Mouse (Mus musculus): ENCODE measurements around the gene Slc4a11.

Gene Slc4a11

DNA sequence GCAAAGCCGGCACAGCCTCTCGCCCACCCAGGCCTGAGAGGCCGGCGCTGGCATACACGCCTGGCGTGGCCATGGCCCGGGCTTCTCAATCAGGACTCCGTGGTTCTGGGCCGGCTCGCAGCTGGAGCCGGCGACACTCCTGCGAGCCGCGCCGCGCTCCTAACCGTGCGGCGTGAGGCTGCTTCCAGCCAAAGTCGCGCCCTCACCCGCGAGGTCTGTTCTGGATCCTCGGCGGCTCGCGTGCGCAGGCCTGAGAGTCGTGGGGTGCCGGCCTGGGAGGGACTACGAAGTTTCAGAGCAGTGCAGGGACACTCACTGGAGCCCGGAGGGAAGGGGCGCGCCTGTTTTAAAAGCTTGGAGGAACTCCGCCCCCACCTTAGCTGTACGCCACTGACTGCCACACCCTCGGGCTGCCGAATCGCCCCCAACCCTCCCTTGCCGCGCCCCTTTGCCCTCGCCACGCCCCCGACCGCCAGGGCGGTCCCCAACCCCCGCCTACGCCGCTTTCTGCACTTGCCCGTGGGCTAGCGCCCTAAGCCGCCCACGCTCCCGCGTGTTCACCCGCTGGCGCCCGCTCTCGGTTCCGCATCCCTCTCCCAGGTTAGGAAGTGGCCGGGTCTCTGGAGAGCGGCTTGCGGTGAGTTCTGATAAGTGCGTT is at the start of gene Slc4a11:
Slc4a11 (minus strand) TSS at position 367 of the 658 bp plus-strand sequence.
- CTCF ChIA-PET, result interaction anchor here (0.5 kb wide), 1 partner anchor 420 kb away, joined by 3 read pairs; no protein-coding TSS in a partner anchor

DNA sequence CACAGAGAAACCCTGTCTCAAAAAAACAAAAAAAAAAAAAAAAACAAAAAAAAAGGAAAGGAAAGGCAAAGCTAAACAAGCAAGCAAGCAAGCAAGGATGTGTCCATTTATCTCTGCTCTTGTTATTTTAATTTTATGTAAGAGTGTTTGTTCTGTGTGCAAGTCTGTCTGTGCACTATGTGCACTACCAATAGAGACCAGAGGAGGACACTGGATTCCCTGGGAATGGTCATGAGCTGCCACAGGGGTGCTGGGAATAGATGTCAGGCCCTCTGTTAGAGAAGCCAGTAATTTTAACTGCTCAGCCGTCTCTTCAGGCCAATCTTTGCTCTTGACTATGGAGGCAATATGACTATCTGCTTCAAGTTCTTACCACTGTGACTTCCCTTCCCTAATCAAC is 46.3 kb upstream of the Slc4a11 start:
- CTCF ChIA-PET, result no interaction called here

- CTCF ChIA-PET, result no interaction called here
Measured at GRCm38 (mm10) chr2:130740096-130740495, 42.8 kb upstream of the Slc4a11 start.

- CTCF ChIA-PET, result no interaction called here
Measured at GRCm38 (mm10) chr2:130738019-130738418, 40.7 kb upstream of the Slc4a11 start.

DNA sequence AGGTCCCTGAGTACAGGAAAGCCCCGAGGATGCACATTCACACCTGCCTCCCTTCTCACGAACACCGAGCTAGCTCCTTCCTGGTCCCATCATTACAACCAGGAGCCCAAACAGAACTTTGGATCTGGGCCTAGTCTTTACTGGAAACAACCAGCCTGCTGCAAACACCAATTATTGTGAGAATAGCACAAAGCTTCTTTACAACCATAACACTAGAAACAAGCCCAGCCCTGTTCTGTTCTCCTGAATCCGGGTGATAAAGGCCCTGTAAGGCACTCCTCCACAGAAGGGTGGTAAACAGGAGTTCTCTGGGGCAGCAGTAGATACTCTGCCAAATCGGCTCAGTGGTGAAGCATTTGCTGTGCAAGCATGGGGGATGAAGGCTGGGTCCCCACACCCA is 38.0 kb upstream of the Slc4a11 start:
- CTCF ChIA-PET, result no interaction called here

DNA sequence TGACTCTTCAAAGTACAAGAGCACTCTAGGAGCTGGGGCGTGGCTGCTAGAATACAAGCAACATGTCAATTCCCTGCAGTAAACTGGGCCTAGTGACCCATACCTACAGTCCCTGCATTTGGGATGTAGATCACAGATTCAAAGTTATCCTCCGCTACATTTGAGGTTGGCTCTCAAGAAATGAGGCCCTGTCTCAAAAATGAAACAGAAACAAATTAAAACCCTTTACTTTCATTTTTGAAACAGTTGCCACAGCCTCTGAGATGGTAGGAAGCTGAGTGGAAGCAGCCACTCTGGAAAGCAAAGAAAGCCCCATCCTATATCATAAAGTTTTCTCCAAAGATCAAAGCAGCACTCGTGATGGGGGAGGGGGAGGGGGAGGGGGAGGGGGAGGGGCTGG is 36.1 kb upstream of the Slc4a11 start:
- CTCF ChIA-PET, result interaction anchor here (0.6 kb wide), 1 partner anchor 8 kb away, joined by 3 read pairs; no protein-coding TSS in a partner anchor

GRCm38 (mm10) chr2:130731855-130732254 is 34.5 kb upstream of the Slc4a11 start:
- CTCF ChIA-PET, result no interaction called here

DNA sequence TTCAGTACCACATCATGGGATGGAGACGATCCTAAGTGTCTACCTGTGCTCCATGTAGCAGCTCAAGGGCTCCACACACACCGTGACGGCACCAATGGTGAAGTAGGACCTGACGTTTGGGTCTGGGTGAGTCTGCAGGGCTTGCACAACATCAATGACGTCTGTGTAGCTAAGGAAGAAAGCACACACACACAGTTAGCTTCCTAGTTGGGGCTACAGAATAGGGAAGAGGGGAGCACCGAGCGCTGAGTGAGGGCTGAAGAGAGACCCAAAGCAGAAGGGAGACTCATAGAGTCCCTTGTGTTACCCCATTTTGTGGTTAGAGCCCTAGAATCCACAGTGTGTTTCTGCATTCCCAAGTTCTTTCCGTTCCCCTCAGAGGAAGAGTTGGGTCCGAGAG is 33.4 kb upstream of the Slc4a11 start:
- CTCF ChIA-PET, result no interaction called here

DNA sequence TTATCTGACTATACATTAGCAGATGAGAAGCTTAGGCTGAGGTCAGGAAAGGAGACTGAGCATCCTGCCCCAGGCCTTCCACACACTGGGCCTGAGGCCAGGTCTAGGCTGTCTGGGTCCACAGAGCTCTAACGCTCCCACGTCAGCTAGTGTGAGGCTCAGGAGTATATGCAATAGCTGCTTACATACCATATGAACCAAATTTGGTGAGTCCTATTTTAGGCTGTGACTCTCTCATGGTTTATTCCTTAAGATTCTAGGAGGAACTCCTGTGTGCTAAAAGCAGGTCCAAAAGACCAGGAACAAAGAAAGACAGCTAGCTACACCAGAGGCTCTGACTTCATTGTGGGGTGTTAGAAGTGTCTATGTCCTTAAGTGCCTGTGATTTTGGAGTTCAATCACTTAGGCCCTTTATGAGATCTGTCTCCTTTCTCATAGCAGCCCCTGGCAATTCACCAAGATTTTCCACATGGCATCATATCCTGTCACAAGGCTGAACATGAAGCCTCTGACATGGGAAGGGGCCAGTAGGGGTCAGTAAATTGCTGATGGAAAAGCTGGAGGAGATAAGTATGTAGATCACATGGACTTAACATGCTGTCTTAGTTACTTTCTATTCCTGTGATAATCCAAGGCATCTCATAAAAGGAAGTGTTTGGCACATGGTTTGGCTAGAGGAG is 31.7 kb upstream of the Slc4a11 start:
- CTCF ChIA-PET, result interaction anchor here (0.6 kb wide), 1 partner anchor 730 kb away, joined by 5 read pairs; no protein-coding TSS in a partner anchor

- CTCF ChIA-PET, result interaction anchor here (0.7 kb wide), 1 partner anchor 811 kb away, joined by 3 read pairs; no protein-coding TSS in a partner anchor
Measured at GRCm38 (mm10) chr2:130727752-130728151, 30.4 kb upstream of the Slc4a11 start.

- CTCF ChIA-PET, result no interaction called here
Measured at GRCm38 (mm10) chr2:130724369-130724768, 27.1 kb upstream of the Slc4a11 start.

DNA sequence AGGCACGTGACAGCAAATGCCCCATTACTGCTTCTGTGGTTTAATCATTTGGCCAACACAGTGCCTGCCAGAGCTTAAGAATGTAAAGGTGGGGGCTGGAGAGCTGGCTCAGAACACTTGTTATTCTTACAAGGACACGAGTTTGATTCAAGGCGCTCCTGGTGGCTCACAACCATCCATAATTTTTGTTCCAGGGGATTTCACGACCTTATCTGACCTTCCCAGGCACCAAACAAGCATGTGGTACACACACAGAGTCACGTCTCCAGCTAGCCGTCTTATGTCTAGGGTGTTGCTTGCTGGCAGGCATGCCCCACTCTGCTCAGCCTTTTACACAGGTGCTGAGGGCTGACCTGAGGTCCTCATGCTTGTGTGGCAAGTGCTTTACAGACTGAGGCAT is 20.6 kb upstream of the Slc4a11 start:
- CTCF ChIA-PET, result interaction anchor here (0.6 kb wide), 1 partner anchor 1634 kb away, joined by 4 read pairs; no protein-coding TSS in a partner anchor

GRCm38 (mm10) chr2:130707057-130707456 is 9.7 kb upstream of the Slc4a11 start:
- CTCF ChIA-PET, result no interaction called here

DNA sequence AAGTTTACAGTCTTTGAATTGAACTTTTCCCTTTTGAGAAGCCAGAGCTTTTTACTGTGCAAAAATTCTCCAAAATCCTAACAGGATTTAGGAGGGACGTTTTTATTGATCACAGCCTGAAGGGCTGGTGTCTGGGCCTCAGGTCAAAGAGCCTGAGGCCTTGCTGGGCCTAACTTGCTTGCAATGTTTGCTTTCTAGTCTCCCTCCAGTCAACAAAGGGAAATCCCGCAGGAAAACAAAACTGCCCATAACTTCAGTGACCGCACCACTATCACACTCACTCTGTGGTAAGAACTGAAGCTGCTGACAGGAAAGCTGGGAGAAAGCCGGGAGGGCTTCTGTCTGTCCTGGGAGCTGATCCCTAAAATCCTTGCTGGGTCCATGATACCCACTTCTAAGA is 9.3 kb upstream of the Slc4a11 start:
- CTCF ChIA-PET, result no interaction called here

- CTCF ChIA-PET, result no interaction called here
Measured at GRCm38 (mm10) chr2:130705178-130705577, 7.9 kb upstream of the Slc4a11 start.

DNA sequence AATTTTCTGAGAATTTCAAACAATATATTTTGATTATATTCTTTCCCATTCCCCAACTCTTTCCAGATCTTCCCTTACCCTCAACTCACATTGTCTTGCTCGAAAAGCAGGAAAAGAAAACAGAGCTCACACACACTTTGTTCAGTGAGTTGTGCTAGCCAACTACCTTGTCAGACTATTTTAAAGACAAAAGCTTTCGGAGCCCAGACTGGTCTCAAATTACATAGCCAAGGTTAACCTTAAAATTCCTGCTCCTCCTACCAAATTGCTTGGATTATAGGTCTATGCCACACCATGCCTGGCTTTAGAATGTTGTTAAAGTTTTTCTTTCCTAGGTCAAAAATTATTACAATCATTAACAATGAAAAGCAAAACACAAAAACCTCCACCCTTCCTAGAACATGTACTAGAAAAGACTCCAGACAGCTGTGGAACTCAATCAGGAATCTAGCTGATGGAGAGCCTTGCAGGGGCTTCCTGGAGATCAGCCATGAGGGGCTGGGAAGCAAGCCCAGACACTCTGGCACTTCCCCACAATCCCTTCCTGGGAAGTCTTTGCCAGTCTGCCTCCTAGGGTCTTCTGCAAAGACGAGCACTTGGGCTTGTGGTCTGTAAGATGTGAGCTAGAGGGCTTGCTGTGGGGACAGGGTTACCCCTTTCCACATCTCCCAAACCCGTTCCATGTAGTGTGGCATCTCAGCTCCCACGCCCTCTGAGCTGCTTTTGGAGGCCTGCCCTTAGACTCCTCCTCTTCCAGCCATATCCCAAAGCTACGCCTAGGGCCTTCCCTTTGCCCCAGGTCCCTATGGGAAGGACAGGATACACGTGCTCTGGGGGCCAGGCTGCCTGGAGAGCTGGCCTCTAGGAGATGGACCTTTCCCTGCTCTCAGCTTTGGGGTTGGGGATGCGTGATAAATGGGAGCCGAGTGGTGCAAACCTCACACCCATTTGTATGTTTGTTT is 7.0 kb upstream of the Slc4a11 start:
- CTCF ChIA-PET, result no interaction called here

GRCm38 (mm10) chr2:130697821-130698266 is 525 bp upstream of the Slc4a11 start:
- CTCF ChIA-PET, result no interaction called here

DNA sequence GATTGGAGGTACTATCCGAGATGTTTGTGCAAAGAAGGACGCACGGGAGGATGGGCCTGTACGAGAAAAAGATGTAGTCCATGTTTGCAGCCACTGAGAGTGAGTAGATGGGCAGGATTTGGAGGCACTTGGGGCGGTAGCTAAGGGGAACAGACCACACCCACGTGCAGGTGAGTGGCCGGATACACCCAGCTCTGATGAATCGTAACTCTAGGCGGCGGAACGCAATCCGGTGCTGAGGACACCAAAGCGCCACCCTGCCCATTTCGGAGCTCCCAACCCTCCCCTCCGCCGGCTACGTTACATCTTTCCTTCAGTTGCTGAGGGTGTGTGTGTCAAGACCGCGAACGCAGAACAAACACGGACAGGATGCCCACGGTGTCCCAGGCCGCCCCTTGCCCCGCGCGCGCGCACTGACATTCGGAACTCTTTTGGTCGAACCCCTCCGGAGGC is 593 bp downstream of the Slc4a11 start:
- CTCF ChIA-PET, result interaction anchor here (0.5 kb wide), 1 partner anchor 419 kb away, joined by 3 read pairs; no protein-coding TSS in a partner anchor

GRCm38 (mm10) chr2:130693563-130693962 is 3.8 kb downstream of the Slc4a11 start:
- CTCF ChIA-PET, result interaction anchor here (0.6 kb wide), 1 partner anchor 578 kb away, joined by 3 read pairs; no protein-coding TSS in a partner anchor

GRCm38 (mm10) chr2:130689011-130689410 is 8.3 kb downstream of the Slc4a11 start:
- CTCF ChIA-PET, result no interaction called here

GRCm38 (mm10) chr2:130685426-130685825 is 11.9 kb downstream of the Slc4a11 start:
- CTCF ChIA-PET, result no interaction called here

GRCm38 (mm10) chr2:130681531-130681930 is 15.8 kb downstream of the Slc4a11 start:
- CTCF ChIA-PET, result no interaction called here
